Mouse (Mus musculus) hindbrain, embryonic 11.5 days (tissue): ENCODE data around the gene Hmga2. TPM values are rescaled to one million over a fixed set of nuclear protein-coding genes. Genes with fewer than 3 reads are reported as not detected.

Source experiments
- ATAC-seq: fragments of 200-750 bp; cut with Nextera tagmentation; 2 replicates; pipeline ENCODE4 v1.8.0; 2017; ENCODE audit warnings: mild to moderate bottlenecking, moderate TSS enrichment, moderate library complexity; ENCODE audit not compliant: low FRiP score
- DNase-seq: peaks from one replicate; pipeline ENCODE4 v3.0.0-alpha.2; 2015; ENCODE audit warnings: low spot score
- H3K27ac ChIP-seq: fragments of 300-500 bp; sonication (generic); 2 replicates; pipeline ENCODE4 v1.5.1; 2014; ENCODE audit warnings: mild to moderate bottlenecking, low read depth, low read length
- H3K27me3 ChIP-seq: fragments of 300-500 bp; sonication (generic); 2 replicates; pipeline ENCODE4 v1.6.1; 2014; ENCODE audit warnings: mild to moderate bottlenecking, low read length, moderate library complexity, mixed read lengths; ENCODE audit not compliant: control insufficient read depth, insufficient read depth
- H3K36me3 ChIP-seq: fragments of 300-500 bp; sonication (generic); 2 replicates; pipeline ENCODE4 v1.6.1; 2014; ENCODE audit warnings: mild to moderate bottlenecking, low read length, moderate library complexity, mixed read lengths; ENCODE audit not compliant: control insufficient read depth, insufficient read depth
- H3K4me1 ChIP-seq: fragments of 300-500 bp; sonication (generic); replicated peaks from 2 replicates; pipeline ENCODE4 v1.6.1; 2014; ENCODE audit warnings: low read length, mixed read lengths; ENCODE audit not compliant: control insufficient read depth, insufficient read depth
- H3K4me2 ChIP-seq: fragments of 300-500 bp; sonication (generic); replicated peaks from 2 replicates; pipeline ENCODE4 v1.6.1; 2014; ENCODE audit warnings: mild to moderate bottlenecking, low read depth, low read length
- H3K4me3 ChIP-seq: fragments of 300-500 bp; sonication (generic); 2 replicates; pipeline ENCODE4 v1.5.1; 2014; ENCODE audit warnings: low read depth, low read length
- H3K9ac ChIP-seq: fragments of 300-500 bp; sonication (generic); 2 replicates; pipeline ENCODE4 v1.6.1; 2014; ENCODE audit warnings: low read depth, low read length
- H3K9me3 ChIP-seq: fragments of 300-500 bp; sonication (generic); 2 replicates; pipeline ENCODE4 v1.6.1; 2016; ENCODE audit warnings: low read length; ENCODE audit not compliant: control insufficient read depth
- WGBS: fragments of 180-500 bp; shearing (Covaris S2); extraction: QIAGEN DNeasy Blood & Tissue Kit; methylation state at CpG from one replicate; pipeline ENCODE4 v1.1.7; 2014; 5-methylcytosine and 5-hydroxymethylcytosine counted together
- polyA plus RNA-seq: library from polyadenylated mRNA; unstranded; fragments of >200 nt; fragmentation: Nextera tagmentation; extraction: Ambion mirVana; gene quantifications from 2 replicates; pipeline ENCODE4 v1.2.1, GENCODE M21; 2014

Hmga2 gene
- polyA plus RNA-seq, 1 experiment from 2014 or later = 42.9 TPM

GRCm38 (mm10) chr10:120390912-120391835, 85.1 kb downstream of the Hmga2 start:
- H3K27ac ChIP-seq = no peak overlapping the region
- 17% methylated on average over 28 of the region's 28 CpGs for WGBS
- DNase-seq (peak; percentile 36), ATAC-seq (no peak)
- H3K9me3 ChIP-seq = no peaks in the 10 kb centered on the region
- H3K4me2 ChIP-seq = 0 out of 2 replicates have a peak overlapping the region, but pooled peaks have one; percentile 6
- peaks cover 4% of the 10 kb centered on the region for H3K4me1 ChIP-seq
- H3K4me3 ChIP-seq = no peak overlapping the region
- no peaks in the 10 kb centered on the region for H3K36me3 ChIP-seq
- no peak overlapping the region for H3K9ac ChIP-seq
- H3K27me3 ChIP-seq = 0 out of 2 replicates have a peak, but pooled peaks cover 3% of the 10 kb centered on the region

DNA sequence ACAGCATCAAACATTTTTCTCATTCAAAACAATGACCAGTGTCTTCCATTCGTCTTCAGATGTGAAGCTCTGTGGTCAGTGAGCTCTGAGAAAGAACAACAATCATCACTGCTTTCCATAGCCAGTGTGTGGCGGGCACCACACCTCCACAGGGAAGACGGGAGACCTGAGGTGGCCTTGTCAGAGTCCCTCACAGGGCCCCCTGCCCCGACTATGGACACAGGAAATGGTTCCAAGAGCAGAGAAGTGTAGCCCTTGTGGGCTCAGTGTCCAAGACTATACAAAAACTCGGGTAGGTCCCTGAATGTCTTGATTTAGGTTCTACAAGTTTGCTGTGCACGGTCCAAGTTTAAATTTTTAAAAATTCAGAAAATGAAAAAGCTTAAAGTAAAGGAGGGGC, 86.6 kb downstream of the Hmga2 start:
- Histone ChIP-seq H3K4me3 (no peak overlapping the region), H3K9me3 (no peaks in the 10 kb centered on the region), H3K4me1 (peaks cover 5% of the 10 kb centered on the region), H3K27me3 (0 out of 2 replicates have a peak, but pooled peaks cover 3% of the 10 kb centered on the region), H3K9ac (no peak overlapping the region), H3K27ac (no peak overlapping the region), H3K36me3 (no peaks in the 10 kb centered on the region), H3K4me2 (no peak overlapping the region)
- ATAC-seq (no peak), DNase-seq (no peak)
- 59% methylated on average over 6 of the region's 6 CpGs for WGBS

- Histone ChIP-seq H3K4me2 (no peak overlapping the region), H3K4me3 (no peak overlapping the region), H3K9ac (no peak overlapping the region), H3K36me3 (no peaks in the 10 kb centered on the region), H3K4me1 (peaks cover 8% of the 10 kb centered on the region), H3K9me3 (no peaks in the 10 kb centered on the region), H3K27ac (no peak overlapping the region), H3K27me3 (0 out of 2 replicates have a peak, but pooled peaks cover 3% of the 10 kb centered on the region)
- WGBS = 34% methylated on average over 10 of the region's 10 CpGs
- ATAC-seq (no peak), DNase-seq (no peak)
These were observed 87.3 kb downstream of the Hmga2 start for GRCm38 (mm10) chr10:120388966-120389365.

DNA sequence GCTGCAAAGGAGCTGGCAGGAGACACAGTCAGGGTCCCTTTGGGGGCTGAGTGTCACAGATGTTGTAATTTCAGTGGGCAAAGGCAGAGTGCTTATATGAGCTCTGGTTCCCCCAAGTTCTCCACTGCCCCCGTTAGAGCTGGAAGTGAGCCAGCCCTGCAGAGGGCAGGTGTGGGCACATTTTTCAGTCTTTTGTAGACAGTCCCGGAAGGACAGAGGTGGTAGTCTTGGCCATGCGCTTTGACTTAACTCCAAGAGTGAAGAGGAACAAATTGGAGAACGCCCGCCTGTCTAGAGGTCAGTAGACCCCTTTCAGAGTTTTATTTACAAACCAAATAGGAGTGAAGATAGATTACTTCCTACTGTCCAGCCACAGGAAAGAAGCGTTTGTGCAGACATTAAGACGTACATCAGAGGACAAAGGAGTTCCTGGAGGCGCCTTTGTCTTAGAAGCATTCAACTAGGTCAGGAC, 87.8 kb downstream of the Hmga2 start:
- Histone ChIP-seq H3K36me3 (no peaks in the 10 kb centered on the region), H3K4me1 (peaks cover 8% of the 10 kb centered on the region), H3K27ac (no peak overlapping the region), H3K4me2 (no peak overlapping the region; the same call in 1 of the 2 replicates), H3K27me3 (0 out of 2 replicates have a peak, but pooled peaks cover 3% of the 10 kb centered on the region), H3K4me3 (no peak overlapping the region), H3K9ac (no peak overlapping the region), H3K9me3 (no peaks in the 10 kb centered on the region)
- DNase-seq (no peak), ATAC-seq (no peak; the same call in 1 of the 2 replicates)
- 20% methylated on average over 8 of the region's 8 CpGs for WGBS

GRCm38 (mm10) chr10:120387105-120387504, 89.2 kb downstream of the Hmga2 start:
- H3K27me3 ChIP-seq = 0 out of 2 replicates have a peak, but pooled peaks cover 3% of the 10 kb centered on the region
- DNase-seq (no peak), ATAC-seq (no peak)
- peaks cover 8% of the 10 kb centered on the region for H3K4me1 ChIP-seq
- H3K36me3 ChIP-seq = no peaks in the 10 kb centered on the region
- WGBS = 87% methylated on average over 8 of the region's 8 CpGs
- no peak overlapping the region for H3K4me2 ChIP-seq
- no peak overlapping the region for H3K9ac ChIP-seq
- H3K27ac ChIP-seq = no peak overlapping the region
- H3K4me3 ChIP-seq = no peak overlapping the region
- no peaks in the 10 kb centered on the region for H3K9me3 ChIP-seq

DNA sequence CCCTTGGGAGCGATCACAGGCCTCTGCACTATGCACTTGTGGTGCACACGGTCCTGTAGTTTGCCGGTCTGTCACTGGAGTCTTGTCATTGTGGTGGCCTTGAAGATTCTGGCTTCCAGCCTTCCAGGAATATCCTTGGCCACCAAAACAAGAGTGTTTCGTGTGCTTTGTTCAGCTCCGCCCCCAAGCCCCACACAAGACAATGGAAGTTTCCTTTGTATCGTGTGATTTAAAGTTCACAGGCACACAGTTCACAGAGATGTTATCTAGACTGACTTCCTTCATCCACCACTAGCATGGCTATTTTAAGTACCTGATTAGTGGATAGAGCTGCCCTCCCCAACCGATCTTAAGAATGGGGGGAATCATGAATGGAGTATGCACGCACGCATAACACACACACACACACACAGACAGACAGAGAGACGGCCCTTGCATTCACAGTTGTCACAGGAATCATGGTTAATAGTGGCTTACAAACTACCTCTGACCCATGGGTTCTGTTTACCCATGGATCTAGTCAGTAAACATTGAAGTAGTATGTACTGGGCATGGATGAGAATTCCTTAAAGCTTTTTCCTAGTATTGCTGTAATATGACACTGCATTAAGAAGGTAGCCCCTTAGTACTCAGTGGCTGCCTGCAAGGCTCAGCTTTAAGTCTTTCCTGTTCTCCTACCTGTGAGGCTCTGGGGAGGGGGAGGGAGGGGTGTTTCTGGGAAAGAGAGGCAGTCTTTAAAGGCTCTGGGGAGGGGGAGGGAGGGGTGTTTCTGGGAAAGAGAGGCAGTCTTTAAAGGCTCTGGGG, 91.3 kb downstream of the Hmga2 start:
- Histone ChIP-seq H3K4me2 (no peak overlapping the region), H3K4me3 (no peak overlapping the region), H3K9me3 (no peaks in the 10 kb centered on the region), H3K4me1 (peaks cover 8% of the 10 kb centered on the region), H3K36me3 (no peaks in the 10 kb centered on the region), H3K27ac (no peak overlapping the region), H3K27me3 (0 out of 2 replicates have a peak, but pooled peaks cover 3% of the 10 kb centered on the region), H3K9ac (no peak overlapping the region)
- DNase-seq (no peak), ATAC-seq (no peak)
- 77% methylated on average over 10 of the region's 10 CpGs for WGBS

- no peaks in the 10 kb centered on the region for H3K9me3 ChIP-seq
- no peak for DNase-seq
- 81% methylated on average over 7 of the region's 7 CpGs for WGBS
- no peak overlapping the region for H3K4me3 ChIP-seq
- no peaks in the 10 kb centered on the region for H3K36me3 ChIP-seq
- ATAC-seq = no peak
- no peak overlapping the region for H3K4me2 ChIP-seq
- 0 out of 2 replicates have a peak, but pooled peaks cover 3% of the 10 kb centered on the region for H3K27me3 ChIP-seq
- no peak overlapping the region for H3K27ac ChIP-seq
- H3K9ac ChIP-seq = no peak overlapping the region
- peaks cover 8% of the 10 kb centered on the region for H3K4me1 ChIP-seq
These were observed 92.2 kb downstream of the Hmga2 start for GRCm38 (mm10) chr10:120384040-120384439.

DNA sequence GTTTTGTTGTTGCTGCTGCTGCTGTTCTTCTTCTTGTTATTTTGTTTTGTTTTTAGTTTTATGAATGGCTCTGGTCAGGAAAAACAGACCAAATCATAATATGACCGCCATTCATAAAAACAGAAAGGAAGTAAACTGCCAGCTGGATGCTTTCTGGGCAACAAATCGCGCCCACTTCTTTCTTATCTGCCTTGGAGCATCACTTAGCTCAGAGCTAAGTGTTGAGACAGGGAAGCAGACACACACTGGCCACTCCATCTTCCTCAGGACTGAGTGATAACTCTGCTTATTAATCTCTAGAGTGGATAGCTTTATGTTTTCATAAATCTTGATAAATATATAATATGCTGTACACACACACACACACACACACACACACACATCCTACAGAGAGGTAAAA, 98.5 kb downstream of the Hmga2 start:
- Histone ChIP-seq H3K27me3 (no peaks in the 10 kb centered on the region), H3K4me1 (no peaks in the 10 kb centered on the region), H3K36me3 (no peaks in the 10 kb centered on the region), H3K9ac (no peak overlapping the region), H3K4me3 (no peak overlapping the region), H3K9me3 (no peaks in the 10 kb centered on the region), H3K27ac (0 out of 2 replicates have a peak overlapping the region, but pooled peaks have one; percentile 18), H3K4me2 (no peak overlapping the region)
- 92% methylated on average over 3 of the region's 3 CpGs for WGBS
- DNase-seq (no peak), ATAC-seq (no peak)
